Mouse (Mus musculus): ENCODE results near the gene Col4a6. TPM values are rescaled to one million over a fixed set of nuclear protein-coding genes. Genes with fewer than 3 reads are reported as not detected.

Gene Col4a6
- 2.2 and 2.3 TPM in 2 replicates for polyA plus RNA-seq (2011; ENCODE audit: insufficient read length, low read depth, missing spikeins)

GRCm38 (mm10) chrX:141473470-141474302 lies at the start of gene Col4a6:
Gene Col4a6 (minus strand): TSS chrX:141474076.
- TF ChIP-seq CTCF (IDR thresholded peaks at IDR 0.05; ENCODE audit: borderline replicate concordance, insufficient read depth, low read length): no peak
- no peak for TF ChIP-seq POLR2A (IDR thresholded peaks at IDR 0.05; ENCODE audit: low read depth, low read length)
- Histone ChIP-seq H3K27ac (ENCODE audit: insufficient read depth, low read length) (no peak within 1 kb of the TSS), H3K4me1 (ENCODE audit: control insufficient read depth, insufficient read depth, low read length) (no peaks in the 10 kb centered on the region), H3K4me3 (ENCODE audit: insufficient read depth, low read length) (peak within 1 kb of the TSS; percentile 52; the same call in 1 of the 2 replicates)

- TF ChIP-seq POLR2A (IDR thresholded peaks at IDR 0.05; ENCODE audit: low read depth, low read length): no peak
- no peak for TF ChIP-seq CTCF (IDR thresholded peaks at IDR 0.05; ENCODE audit: borderline replicate concordance, insufficient read depth, low read length)
- Histone ChIP-seq H3K4me3 (ENCODE audit: insufficient read depth, low read length) (no peak overlapping the region), H3K27ac (ENCODE audit: insufficient read depth, low read length) (no peak overlapping the region), H3K4me1 (ENCODE audit: control insufficient read depth, insufficient read depth, low read length) (no peaks in the 10 kb centered on the region)
These were observed 29.2 kb upstream of the Col4a6 start for GRCm38 (mm10) chrX:141503125-141503524.

GRCm38 (mm10) chrX:141494545-141494944 lies 20.7 kb upstream of the Col4a6 start:
- TF ChIP-seq CTCF (IDR thresholded peaks at IDR 0.05; ENCODE audit: borderline replicate concordance, insufficient read depth, low read length): no peak
- no peak for TF ChIP-seq POLR2A (IDR thresholded peaks at IDR 0.05; ENCODE audit: low read depth, low read length)
- peaks cover 4% of the 10 kb centered on the region; the same call in 1 of the 2 replicates for H3K4me1 ChIP-seq (ENCODE audit: control insufficient read depth, insufficient read depth, low read length)
- H3K4me3 ChIP-seq (ENCODE audit: insufficient read depth, low read length): no peak overlapping the region
- peak overlapping the region; percentile 24; the same call in 1 of the 2 replicates for H3K27ac ChIP-seq (ENCODE audit: insufficient read depth, low read length)

GRCm38 (mm10) chrX:141475566-141476327 lies 1.9 kb upstream of the Col4a6 start:
- Histone ChIP-seq H3K4me1 (ENCODE audit: control insufficient read depth, insufficient read depth, low read length) (no peaks in the 10 kb centered on the region), H3K27ac (ENCODE audit: insufficient read depth, low read length) (peak overlapping the region; percentile 55), H3K4me3 (ENCODE audit: insufficient read depth, low read length) (peak overlapping the region; percentile 52)
- no peak for TF ChIP-seq CTCF (IDR thresholded peaks at IDR 0.05; ENCODE audit: borderline replicate concordance, insufficient read depth, low read length)
- TF ChIP-seq POLR2A (IDR thresholded peaks at IDR 0.05; ENCODE audit: low read depth, low read length): 0 out of 2 replicates have a peak, but pooled peaks have one; percentile 28

GRCm38 (mm10) chrX:141475110-141475509 lies 1.2 kb upstream of the Col4a6 start, which contains the start of gene Col4a5:
Gene Col4a5 (plus strand): TSS chrX:141475385.
- Histone ChIP-seq H3K27ac (ENCODE audit: insufficient read depth, low read length) (peak within 1 kb of the TSS; percentile 55), H3K4me1 (ENCODE audit: control insufficient read depth, insufficient read depth, low read length) (no peaks in the 10 kb centered on the region), H3K4me3 (ENCODE audit: insufficient read depth, low read length) (peak within 1 kb of the TSS; percentile 52)
- TF ChIP-seq POLR2A (IDR thresholded peaks at IDR 0.05; ENCODE audit: low read depth, low read length) (peak; percentile 63), CTCF (IDR thresholded peaks at IDR 0.05; ENCODE audit: borderline replicate concordance, insufficient read depth, low read length) (no peak)

- Histone ChIP-seq H3K4me1 (ENCODE audit: control insufficient read depth, insufficient read depth, low read length) (no peaks in the 10 kb centered on the region), H3K4me3 (ENCODE audit: insufficient read depth, low read length) (no peak overlapping the region), H3K27ac (ENCODE audit: insufficient read depth, low read length) (no peak overlapping the region)
- no peak for TF ChIP-seq POLR2A (IDR thresholded peaks at IDR 0.05; ENCODE audit: low read depth, low read length)
- no peak for TF ChIP-seq CTCF (IDR thresholded peaks at IDR 0.05; ENCODE audit: borderline replicate concordance, insufficient read depth, low read length)
These were observed 25.9 kb downstream of the Col4a6 start for GRCm38 (mm10) chrX:141447936-141448335.

- H3K27ac ChIP-seq (ENCODE audit: insufficient read depth, low read length): no peak overlapping the region; the same call in 1 of the 2 replicates
- H3K4me1 ChIP-seq (ENCODE audit: control insufficient read depth, insufficient read depth, low read length): no peaks in the 10 kb centered on the region
- TF ChIP-seq POLR2A (IDR thresholded peaks at IDR 0.05; ENCODE audit: low read depth, low read length) (no peak), CTCF (IDR thresholded peaks at IDR 0.05; ENCODE audit: borderline replicate concordance, insufficient read depth, low read length) (no peak)
- H3K4me3 ChIP-seq (ENCODE audit: insufficient read depth, low read length): no peak overlapping the region
These were observed 34.5 kb downstream of the Col4a6 start for GRCm38 (mm10) chrX:141439423-141439822.

- no peak overlapping the region for H3K4me3 ChIP-seq (ENCODE audit: insufficient read depth, low read length)
- no peak overlapping the region for H3K27ac ChIP-seq (ENCODE audit: insufficient read depth, low read length)
- H3K4me1 ChIP-seq (ENCODE audit: control insufficient read depth, insufficient read depth, low read length): no peaks in the 10 kb centered on the region
- TF ChIP-seq CTCF (IDR thresholded peaks at IDR 0.05; ENCODE audit: borderline replicate concordance, insufficient read depth, low read length) (no peak), POLR2A (IDR thresholded peaks at IDR 0.05; ENCODE audit: low read depth, low read length) (no peak)
These were observed 37.1 kb downstream of the Col4a6 start for GRCm38 (mm10) chrX:141436780-141437179.

GRCm38 (mm10) chrX:141415318-141415717 lies 58.6 kb downstream of the Col4a6 start:
- TF ChIP-seq CTCF (IDR thresholded peaks at IDR 0.05; ENCODE audit: borderline replicate concordance, insufficient read depth, low read length) (no peak), POLR2A (IDR thresholded peaks at IDR 0.05; ENCODE audit: low read depth, low read length) (no peak)

More at GRCm38 (mm10) chrX:141415318-141415717, 58.6 kb downstream of the Col4a6 start:
- H3K4me1 ChIP-seq (ENCODE audit: control insufficient read depth, insufficient read depth, low read length): no peaks in the 10 kb centered on the region
- H3K27ac ChIP-seq (ENCODE audit: insufficient read depth, low read length): no peak overlapping the region
- no peak overlapping the region for H3K4me3 ChIP-seq (ENCODE audit: insufficient read depth, low read length)

Data from embryonic fibroblast, embryonic 13.5 days (primary cell).